Mouse (Mus musculus) cerebellum, adult 2 months (tissue): ENCODE measurements at regions not wholly inside any gene's neighbourhood (a gene's known extent, or its start where the extent isn't known, plus 50 kb on each side); places are given as distances from the start of the nearest gene placed in this dataset.

ENCODE experiments used
- DNase-seq, 2 experiments: peaks; one replicate each; pipeline ENCODE4 v3.0.0; 2021
- H3K27ac ChIP-seq: fragments of 200-500 bp; 2 replicates; pipeline ENCODE4 v1.5.1; 2012; ENCODE audit warnings: low read length, control low read depth, inconsistent platforms; ENCODE audit not compliant: insufficient read depth
- H3K27me3 ChIP-seq: fragments of 200-500 bp; 2 replicates; pipeline ENCODE4 v1.6.1; 2012; ENCODE audit warnings: inconsistent platforms, mild to moderate bottlenecking, low read length, moderate library complexity; ENCODE audit not compliant: control insufficient read depth, insufficient read depth
- H3K4me1 ChIP-seq: fragments of 200-500 bp; 2 replicates; pipeline ENCODE4 v1.6.1; 2011; ENCODE audit warnings: low read length; ENCODE audit not compliant: control insufficient read depth, insufficient read depth
- H3K4me3 ChIP-seq: fragments of 200-500 bp; replicated peaks from 2 replicates; pipeline ENCODE3; 2011; ENCODE audit warnings: mild to moderate bottlenecking, low read depth, low read length, control low read depth; ENCODE audit not compliant: insufficient read depth
- CTCF ChIP-seq: fragments of 200-500 bp; IDR thresholded peaks from 2 replicates; pipeline ENCODE4 v1.5.1; 2011; ENCODE audit warnings: low read depth, mild to moderate bottlenecking, control low read depth, low read length, moderate library complexity, borderline replicate concordance; ENCODE audit not compliant: insufficient read depth
- POLR2A ChIP-seq: fragments of 200-500 bp; IDR thresholded peaks from 2 replicates; pipeline ENCODE4 v1.6.1; 2011; ENCODE audit warnings: low read length, control low read depth, borderline replicate concordance; ENCODE audit not compliant: insufficient read depth
- WGBS: fragments of 180-500 bp; shearing (Covaris S2); methylation state at CpG from one replicate; pipeline ENCODE4 v1.1.7; 2018; 5-methylcytosine and 5-hydroxymethylcytosine counted together

DNA sequence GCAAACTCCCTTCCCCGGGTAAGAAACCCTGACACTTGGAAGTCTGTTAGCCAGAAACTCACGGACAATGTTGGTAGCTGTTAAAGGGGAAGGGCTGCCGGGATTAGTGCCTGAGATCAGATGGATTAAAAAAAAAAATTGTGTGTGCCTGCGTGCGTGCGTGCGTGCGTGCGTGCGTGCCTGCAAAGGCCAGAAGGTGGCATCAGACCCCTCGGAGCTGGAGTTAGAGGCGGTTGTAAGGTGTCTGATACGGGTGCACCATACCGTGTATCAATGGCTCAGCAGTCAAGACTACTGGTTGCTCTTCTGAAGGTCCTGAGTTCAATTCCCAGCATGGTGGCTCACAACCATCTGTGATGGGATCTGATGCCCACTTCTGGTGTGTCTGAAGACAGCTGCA, 59.0 kb upstream of the Ccdc167 start:
- Histone ChIP-seq H3K4me3 (no peak overlapping the region), H3K27ac (no peak overlapping the region), H3K4me1 (peaks cover 5% of the 10 kb centered on the region; the same call in 1 of the 2 replicates), H3K27me3 (no peaks in the 10 kb centered on the region)
- no peak for TF ChIP-seq CTCF
- no peak for DNase-seq
- WGBS: 92% methylated on average over 14 of the region's 14 CpGs

DNA sequence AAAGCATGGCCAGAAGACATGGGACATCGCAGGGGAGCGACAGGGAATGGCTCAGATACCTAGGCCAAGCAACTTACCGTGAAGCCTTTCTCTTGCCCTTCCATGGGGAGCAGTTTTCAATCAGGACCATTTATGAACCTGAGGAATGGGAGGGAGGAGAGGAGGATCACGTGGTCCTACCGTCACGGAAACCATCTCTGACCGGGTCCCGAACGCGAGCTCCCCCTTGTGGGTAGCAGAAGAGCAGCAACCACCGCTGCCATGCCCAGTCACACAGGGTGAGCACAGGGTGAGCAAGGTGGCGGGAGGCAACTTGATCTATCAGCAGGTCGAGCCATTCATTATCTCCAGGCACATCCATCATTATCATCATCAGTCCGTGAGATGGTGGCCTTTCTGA, 56.5 kb upstream of the Ccdc167 start:
- TF ChIP-seq CTCF: peak; percentile 71
- no peak for TF ChIP-seq POLR2A
- Histone ChIP-seq H3K4me1 (peaks cover 5% of the 10 kb centered on the region; the same call in 1 of the 2 replicates), H3K4me3 (no peak overlapping the region), H3K27me3 (no peaks in the 10 kb centered on the region), H3K27ac (no peak overlapping the region)
- DNase-seq: peak; percentile 64 to 75
- 42% methylated on average over 14 of the region's 14 CpGs for WGBS

DNA sequence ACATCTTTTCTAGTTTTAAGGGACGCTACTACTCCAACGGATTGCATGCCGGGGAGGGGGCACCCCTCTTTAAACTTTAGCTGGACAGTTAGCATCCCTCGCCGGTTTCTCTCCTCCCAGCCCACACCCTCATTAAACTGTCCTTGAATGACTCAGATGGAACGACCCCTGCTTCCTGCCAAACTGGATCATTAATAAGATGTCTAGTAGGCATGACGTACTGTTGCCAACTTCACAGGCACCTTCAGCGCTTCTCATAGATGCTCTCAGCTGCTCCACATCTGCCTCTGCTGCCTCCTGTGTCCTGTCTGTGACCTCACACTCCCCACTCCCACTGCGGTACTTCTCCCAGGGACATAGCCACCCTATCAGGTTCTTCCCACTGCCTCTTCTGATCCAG, 54.1 kb upstream of the Ccdc167 start:
- no peak overlapping the region for H3K27ac ChIP-seq
- no peak for TF ChIP-seq CTCF
- no peak for TF ChIP-seq POLR2A
- no peak for DNase-seq
- H3K27me3 ChIP-seq: no peaks in the 10 kb centered on the region
- no peak overlapping the region for H3K4me3 ChIP-seq
- WGBS: 87% methylated on average over 9 of the region's 9 CpGs
- H3K4me1 ChIP-seq: peaks cover 5% of the 10 kb centered on the region; the same call in 1 of the 2 replicates

DNA sequence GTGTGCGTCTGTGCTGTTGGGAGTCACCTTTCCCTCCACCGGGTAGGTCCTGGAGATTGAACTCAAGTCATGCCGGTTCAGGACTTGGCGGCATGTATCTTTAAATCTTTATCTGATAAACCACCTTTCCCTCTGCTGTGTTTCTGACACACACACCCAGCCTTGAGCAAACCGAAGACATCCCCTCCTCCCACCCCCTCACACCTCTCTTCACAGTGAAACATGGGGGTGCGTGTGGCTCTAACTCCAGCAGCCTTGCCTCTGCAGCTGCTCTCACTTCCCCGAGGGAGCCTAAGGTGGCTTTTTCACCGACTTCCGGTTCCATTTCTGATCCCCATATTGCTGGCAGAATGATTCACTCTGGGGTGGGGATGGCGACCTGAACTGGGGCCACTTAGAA, 52.8 kb upstream of the Ccdc167 start:
- Histone ChIP-seq H3K27ac (no peak overlapping the region), H3K4me3 (no peak overlapping the region), H3K27me3 (no peaks in the 10 kb centered on the region), H3K4me1 (peaks cover 5% of the 10 kb centered on the region; the same call in 1 of the 2 replicates)
- TF ChIP-seq POLR2A (no peak), CTCF (no peak)
- no peak for DNase-seq
- 93% methylated on average over 10 of the region's 10 CpGs for WGBS

GRCm38 (mm10) chr17:29769143-29769542, 52.3 kb upstream of the Ccdc167 start:
- no peak for TF ChIP-seq POLR2A
- no peak for TF ChIP-seq CTCF
- Histone ChIP-seq H3K27ac (no peak overlapping the region), H3K4me3 (no peak overlapping the region), H3K27me3 (no peaks in the 10 kb centered on the region), H3K4me1 (peaks cover 5% of the 10 kb centered on the region; the same call in 1 of the 2 replicates)
- no peak for DNase-seq
- WGBS: 76% methylated on average over 7 of the region's 7 CpGs

GRCm38 (mm10) chr17:29768642-29769041, 51.8 kb upstream of the Ccdc167 start:
- TF ChIP-seq POLR2A (no peak), CTCF (no peak)
- no peak for DNase-seq
- no peak overlapping the region for H3K4me3 ChIP-seq
- no peaks in the 10 kb centered on the region for H3K27me3 ChIP-seq
- WGBS: 79% methylated on average over 5 of the region's 5 CpGs
- peaks cover 5% of the 10 kb centered on the region; the same call in 1 of the 2 replicates for H3K4me1 ChIP-seq
- no peak overlapping the region for H3K27ac ChIP-seq
